Mouse (Mus musculus): ENCODE measurements around the gene Selp.

Gene Selp

DNA sequence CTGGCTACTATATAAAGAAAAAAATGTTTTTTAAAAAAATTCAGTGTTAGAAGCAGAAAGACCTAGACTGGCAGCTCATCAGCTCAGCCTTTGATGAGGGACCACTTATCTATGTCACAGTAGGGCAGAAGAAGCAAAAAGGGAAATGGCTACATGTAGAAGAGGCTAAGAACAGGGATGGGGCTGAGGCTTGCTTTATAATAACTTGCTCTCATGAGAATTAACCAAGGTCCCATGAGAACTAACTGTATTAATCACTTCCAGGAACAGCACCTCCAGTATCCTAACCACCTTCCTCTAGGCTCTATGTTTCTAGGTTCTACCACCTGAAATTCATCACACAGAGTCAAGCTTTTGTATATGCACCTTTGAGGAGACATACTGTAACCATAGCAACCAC is 61.8 kb downstream of the Selp start:
- no peak for DNase-seq (ENCODE audit: low read depth, low spot score)

- DNase-seq (ENCODE audit: low read depth, low spot score): no peak
Measured at GRCm38 (mm10) chr1:164178429-164178828, 63.4 kb downstream of the Selp start.

- DNase-seq (ENCODE audit: low read depth, low spot score): peak; percentile 60
Measured at GRCm38 (mm10) chr1:164184142-164184870, 69.2 kb downstream of the Selp start.

DNA sequence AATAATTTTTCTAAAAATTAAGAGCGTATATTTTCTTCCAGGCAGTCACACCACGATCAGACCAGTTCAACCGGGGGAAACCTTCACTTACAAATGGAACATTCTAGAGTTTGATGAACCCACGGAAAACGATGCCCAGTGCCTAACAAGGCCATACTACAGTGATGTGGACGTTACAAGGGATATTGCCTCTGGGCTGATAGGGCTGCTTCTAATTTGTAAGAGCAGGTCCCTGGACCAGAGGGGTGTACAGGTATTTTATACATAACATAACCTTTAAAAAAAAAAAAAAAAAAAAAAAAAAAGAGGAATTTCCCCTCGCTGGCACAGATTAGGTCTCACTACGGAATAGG is 69.8 kb downstream of the Selp start:
- no peak for DNase-seq (ENCODE audit: low read depth, low spot score)

DNA sequence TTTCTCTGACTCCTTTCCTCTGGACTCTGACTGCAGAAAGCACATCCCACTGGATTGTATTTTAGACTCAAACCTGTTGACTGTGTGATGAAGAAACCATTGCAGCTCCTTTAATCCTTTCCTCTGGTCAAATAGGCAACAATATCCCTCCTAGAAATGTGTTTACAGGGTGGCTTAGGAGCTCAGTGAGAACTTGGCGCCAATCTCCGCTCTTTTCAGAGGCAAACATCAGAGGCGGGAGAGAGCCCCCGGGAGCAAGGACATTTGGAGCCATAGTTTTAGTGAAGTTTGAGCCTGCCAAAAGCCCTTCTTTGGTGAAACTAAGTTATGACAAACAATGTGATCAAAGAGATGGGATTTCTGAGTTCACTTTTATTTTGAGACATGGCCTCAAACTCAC is 70.3 kb downstream of the Selp start:
- no peak for DNase-seq (ENCODE audit: low read depth, low spot score)

- no peak for DNase-seq (ENCODE audit: low read depth, low spot score)
Measured at GRCm38 (mm10) chr1:164187002-164187560, 72.0 kb downstream of the Selp start.

- DNase-seq (ENCODE audit: low read depth, low spot score): no peak
Measured at GRCm38 (mm10) chr1:164199551-164199950, 84.5 kb downstream of the Selp start.

Measured in ZHBTc4 (cell line).